Mouse (Mus musculus): ENCODE measurements around the gene Tmem63c. TPM values are rescaled to one million over a fixed set of nuclear protein-coding genes. Genes with fewer than 3 reads are reported as not detected.
A peak's percentile ranks its signal among the peaks of the same experiment; 100 is the strongest.

The Tmem63c gene
- 1.2 and 2.1 TPM in 2 replicates for polyA plus RNA-seq (2015; fragmentation: Nextera tagmentation; extraction: Ambion mirVana)

GRCm38 (mm10) chr12:87021040-87021439, at the start of gene Tmem63c:
Gene Tmem63c (plus strand): TSS chr12:87021340.
- 73% methylated on average over 6 of the region's 6 CpGs for WGBS
- H3K27ac ChIP-seq (ENCODE audit: low read length): no peak within 1 kb of the TSS
- H3K4me1 ChIP-seq (ENCODE audit: control insufficient read depth, insufficient read depth, low read length): no peaks in the 10 kb centered on the region
- 0 out of 2 replicates have a peak, but pooled peaks cover 2% of the 10 kb centered on the region for H3K27me3 ChIP-seq (ENCODE audit: control insufficient read depth, insufficient read depth, low read length)
- H3K4me2 ChIP-seq (ENCODE audit: low read depth, low read length): no peak within 1 kb of the TSS
- no peak within 1 kb of the TSS for H3K9ac ChIP-seq (ENCODE audit: low read length)
- H3K36me3 ChIP-seq (ENCODE audit: control insufficient read depth, insufficient read depth, low read length): no peaks in the 10 kb centered on the region
- H3K9me3 ChIP-seq (replicated peaks; ENCODE audit: control insufficient read depth, low read length): no peaks in the 10 kb centered on the region
- ATAC-seq (ENCODE audit: insufficient read depth, low FRiP score): no peak
- H3K4me3 ChIP-seq (replicated peaks; ENCODE audit: low read length): no peak within 1 kb of the TSS

GRCm38 (mm10) chr12:86973216-86973615, 47.9 kb upstream of the Tmem63c start:
- Histone ChIP-seq H3K9ac (ENCODE audit: low read length) (no peak overlapping the region), H3K27ac (ENCODE audit: low read length) (peak overlapping the region; percentile 70), H3K4me3 (replicated peaks; ENCODE audit: low read length) (no peak overlapping the region), H3K36me3 (ENCODE audit: control insufficient read depth, insufficient read depth, low read length) (no peaks in the 10 kb centered on the region), H3K4me1 (ENCODE audit: control insufficient read depth, insufficient read depth, low read length) (peaks cover 36% of the 10 kb centered on the region), H3K4me2 (ENCODE audit: low read depth, low read length) (peak overlapping the region; percentile 10), H3K9me3 (replicated peaks; ENCODE audit: control insufficient read depth, low read length) (no peaks in the 10 kb centered on the region), H3K27me3 (ENCODE audit: control insufficient read depth, insufficient read depth, low read length) (no peaks in the 10 kb centered on the region)
- peak; percentile 68 for ATAC-seq (ENCODE audit: insufficient read depth, low FRiP score)
- 10% methylated on average over 7 of the region's 7 CpGs for WGBS

- no peaks in the 10 kb centered on the region for H3K36me3 ChIP-seq (ENCODE audit: control insufficient read depth, insufficient read depth, low read length)
- no peak overlapping the region for H3K9ac ChIP-seq (ENCODE audit: low read length)
- no peaks in the 10 kb centered on the region for H3K9me3 ChIP-seq (replicated peaks; ENCODE audit: control insufficient read depth, low read length)
- no peak overlapping the region for H3K4me3 ChIP-seq (replicated peaks; ENCODE audit: low read length)
- H3K4me2 ChIP-seq (ENCODE audit: low read depth, low read length): peak overlapping the region; percentile 10; the same call in 1 of the 2 replicates
- ATAC-seq (ENCODE audit: insufficient read depth, low FRiP score): peak; percentile 7; the same call in 1 of the 2 replicates
- H3K4me1 ChIP-seq (ENCODE audit: control insufficient read depth, insufficient read depth, low read length): peaks cover 36% of the 10 kb centered on the region
- H3K27me3 ChIP-seq (ENCODE audit: control insufficient read depth, insufficient read depth, low read length): peaks cover 4% of the 10 kb centered on the region
- H3K27ac ChIP-seq (ENCODE audit: low read length): peak overlapping the region; percentile 70
- WGBS: 26% methylated on average over 8 of the region's 8 CpGs
Measured at GRCm38 (mm10) chr12:86973706-86974105, 47.4 kb upstream of the Tmem63c start.

GRCm38 (mm10) chr12:86974387-86975288, 46.5 kb upstream of the Tmem63c start:
- no peaks in the 10 kb centered on the region for H3K9me3 ChIP-seq (replicated peaks; ENCODE audit: control insufficient read depth, low read length)
- peak; percentile 35; the same call in 1 of the 2 replicates for ATAC-seq (ENCODE audit: insufficient read depth, low FRiP score)
- H3K27me3 ChIP-seq (ENCODE audit: control insufficient read depth, insufficient read depth, low read length): peaks cover 8% of the 10 kb centered on the region
- peaks cover 36% of the 10 kb centered on the region for H3K4me1 ChIP-seq (ENCODE audit: control insufficient read depth, insufficient read depth, low read length)
- H3K36me3 ChIP-seq (ENCODE audit: control insufficient read depth, insufficient read depth, low read length): no peaks in the 10 kb centered on the region
- H3K4me2 ChIP-seq (ENCODE audit: low read depth, low read length): peak overlapping the region; percentile 49
- peak overlapping the region; percentile 61 for H3K9ac ChIP-seq (ENCODE audit: low read length)
- peak overlapping the region; percentile 70; the same call in 1 of the 2 replicates for H3K27ac ChIP-seq (ENCODE audit: low read length)
- WGBS: 8% methylated on average over 40 of the region's 40 CpGs
- peak overlapping the region; percentile 11 for H3K4me3 ChIP-seq (replicated peaks; ENCODE audit: low read length)

- Histone ChIP-seq H3K4me1 (ENCODE audit: control insufficient read depth, insufficient read depth, low read length) (peaks cover 36% of the 10 kb centered on the region), H3K36me3 (ENCODE audit: control insufficient read depth, insufficient read depth, low read length) (no peaks in the 10 kb centered on the region), H3K9me3 (replicated peaks; ENCODE audit: control insufficient read depth, low read length) (no peaks in the 10 kb centered on the region), H3K4me3 (replicated peaks; ENCODE audit: low read length) (no peak overlapping the region), H3K27me3 (ENCODE audit: control insufficient read depth, insufficient read depth, low read length) (peaks cover 12% of the 10 kb centered on the region), H3K4me2 (ENCODE audit: low read depth, low read length) (no peak overlapping the region), H3K27ac (ENCODE audit: low read length) (no peak overlapping the region), H3K9ac (ENCODE audit: low read length) (no peak overlapping the region)
- WGBS: 55% methylated on average over 10 of the region's 10 CpGs
- no peak for ATAC-seq (ENCODE audit: insufficient read depth, low FRiP score)
Measured at GRCm38 (mm10) chr12:86975761-86976160, 45.4 kb upstream of the Tmem63c start.

GRCm38 (mm10) chr12:86976511-86977168, 44.5 kb upstream of the Tmem63c start:
- no peak for ATAC-seq (ENCODE audit: insufficient read depth, low FRiP score)
- no peaks in the 10 kb centered on the region for H3K9me3 ChIP-seq (replicated peaks; ENCODE audit: control insufficient read depth, low read length)
- peaks cover 17% of the 10 kb centered on the region for H3K27me3 ChIP-seq (ENCODE audit: control insufficient read depth, insufficient read depth, low read length)
- H3K27ac ChIP-seq (ENCODE audit: low read length): no peak overlapping the region
- H3K4me2 ChIP-seq (ENCODE audit: low read depth, low read length): no peak overlapping the region
- WGBS: 51% methylated on average over 6 of the region's 6 CpGs
- H3K4me3 ChIP-seq (replicated peaks; ENCODE audit: low read length): no peak overlapping the region
- peaks cover 36% of the 10 kb centered on the region for H3K4me1 ChIP-seq (ENCODE audit: control insufficient read depth, insufficient read depth, low read length)
- H3K36me3 ChIP-seq (ENCODE audit: control insufficient read depth, insufficient read depth, low read length): no peaks in the 10 kb centered on the region
- H3K9ac ChIP-seq (ENCODE audit: low read length): no peak overlapping the region

- no peak overlapping the region for H3K4me3 ChIP-seq (replicated peaks; ENCODE audit: low read length)
- H3K27ac ChIP-seq (ENCODE audit: low read length): no peak overlapping the region
- peaks cover 36% of the 10 kb centered on the region for H3K4me1 ChIP-seq (ENCODE audit: control insufficient read depth, insufficient read depth, low read length)
- 7% methylated on average over 15 of the region's 15 CpGs for WGBS
- H3K9me3 ChIP-seq (replicated peaks; ENCODE audit: control insufficient read depth, low read length): no peaks in the 10 kb centered on the region
- peaks cover 25% of the 10 kb centered on the region for H3K27me3 ChIP-seq (ENCODE audit: control insufficient read depth, insufficient read depth, low read length)
- H3K9ac ChIP-seq (ENCODE audit: low read length): no peak overlapping the region
- peak; percentile 37; the same call in 1 of the 2 replicates for ATAC-seq (ENCODE audit: insufficient read depth, low FRiP score)
- H3K4me2 ChIP-seq (ENCODE audit: low read depth, low read length): peak overlapping the region; percentile 9; the same call in 1 of the 2 replicates
- no peaks in the 10 kb centered on the region for H3K36me3 ChIP-seq (ENCODE audit: control insufficient read depth, insufficient read depth, low read length)
Measured at GRCm38 (mm10) chr12:86977833-86978232, 43.3 kb upstream of the Tmem63c start.

GRCm38 (mm10) chr12:86981180-86981579, 40.0 kb upstream of the Tmem63c start:
- 0 out of 2 replicates have a peak, but pooled peaks cover 7% of the 10 kb centered on the region for H3K4me1 ChIP-seq (ENCODE audit: control insufficient read depth, insufficient read depth, low read length)
- H3K27ac ChIP-seq (ENCODE audit: low read length): no peak overlapping the region
- no peak overlapping the region for H3K4me2 ChIP-seq (ENCODE audit: low read depth, low read length)
- ATAC-seq (ENCODE audit: insufficient read depth, low FRiP score): no peak
- H3K9ac ChIP-seq (ENCODE audit: low read length): no peak overlapping the region
- no peaks in the 10 kb centered on the region for H3K9me3 ChIP-seq (replicated peaks; ENCODE audit: control insufficient read depth, low read length)
- H3K4me3 ChIP-seq (replicated peaks; ENCODE audit: low read length): no peak overlapping the region
- peaks cover 43% of the 10 kb centered on the region for H3K27me3 ChIP-seq (ENCODE audit: control insufficient read depth, insufficient read depth, low read length)
- no peaks in the 10 kb centered on the region for H3K36me3 ChIP-seq (ENCODE audit: control insufficient read depth, insufficient read depth, low read length)
- WGBS: 28% methylated on average over 9 of the region's 9 CpGs
